Mouse (Mus musculus) stomach, postnatal 0 days (tissue): ENCODE data around the gene Endov.

Experiments used
- CTCF ChIP-seq: IDR thresholded peaks from 2 replicates; pipeline ENCODE4 v1.5.1; 2016; ENCODE audit warnings: antibody characterized with exemption, low read depth, mild to moderate bottlenecking, moderate library complexity
- EP300 ChIP-seq: optimal IDR thresholded peaks from 2 replicates; pipeline ENCODE3; 2016; ENCODE audit warnings: antibody characterized with exemption

DNA sequence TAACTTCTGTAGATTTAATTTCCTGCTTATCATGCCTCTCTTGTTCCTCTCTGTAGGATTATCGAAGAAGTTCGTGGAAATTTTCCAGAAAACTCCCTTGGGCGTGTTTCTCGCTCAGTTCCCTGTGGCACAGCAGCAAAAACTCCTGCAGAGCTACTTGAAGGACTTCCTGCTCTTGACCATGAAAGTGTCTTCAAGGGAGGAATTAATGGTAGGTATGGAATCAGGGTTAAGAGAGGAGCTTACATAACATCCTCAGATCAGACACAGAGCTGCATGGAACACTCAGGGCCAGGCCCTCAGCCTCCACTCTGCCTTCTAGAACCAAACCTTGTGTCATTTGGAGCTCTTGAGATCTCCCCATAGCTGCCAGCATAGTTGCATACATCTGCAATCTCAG is 35.0 kb upstream of the Endov start:
- TF ChIP-seq CTCF (no peak), EP300 (no peak)
